Mouse (Mus musculus): Measurements from ENCODE around the gene 4921539E11Rik. TPM values are rescaled to one million over a fixed set of nuclear protein-coding genes. Genes with fewer than 3 reads are reported as not detected.

4921539E11Rik gene
- polyA plus RNA-seq, 1 experiment from 2014 or later: not detected

- no peak overlapping the region for H3K4me3 ChIP-seq (ENCODE audit: low read depth, low read length)
- no peak for ATAC-seq
- no peak overlapping the region for H3K4me2 ChIP-seq (replicated peaks; ENCODE audit: low read depth, low read length)
- H3K9ac ChIP-seq (replicated peaks; ENCODE audit: low read depth): no peak overlapping the region
- H3K4me1 ChIP-seq (ENCODE audit: insufficient read depth, low read depth, low read length): no peaks in the 10 kb centered on the region
- TF ChIP-seq EP300 (IDR thresholded peaks at IDR 0.05): no peak
- TF ChIP-seq CTCF (IDR thresholded peaks at IDR 0.05): no peak
- H3K27me3 ChIP-seq (replicated peaks; ENCODE audit: insufficient read depth, low read length): no peaks in the 10 kb centered on the region
- WGBS: 72% methylated on average over 4 of the region's 4 CpGs
- H3K27ac ChIP-seq (ENCODE audit: low read length): no peak overlapping the region
- H3K36me3 ChIP-seq (ENCODE audit: insufficient read depth, low read length): no peaks in the 10 kb centered on the region
- DNase-seq (ENCODE audit: low spot score): no peak
- H3K9me3 ChIP-seq (ENCODE audit: low read length): no peaks in the 10 kb centered on the region
Observed at GRCm38 (mm10) chr4:103253846-103254245, 36.8 kb downstream of the 4921539E11Rik start.

GRCm38 (mm10) chr4:103249436-103250085 lies 41.1 kb downstream of the 4921539E11Rik start:
- Histone ChIP-seq H3K4me3 (ENCODE audit: low read depth, low read length) (no peak overlapping the region), H3K27ac (ENCODE audit: low read length) (no peak overlapping the region), H3K4me2 (replicated peaks; ENCODE audit: low read depth, low read length) (no peak overlapping the region), H3K4me1 (ENCODE audit: insufficient read depth, low read depth, low read length) (no peaks in the 10 kb centered on the region), H3K9me3 (ENCODE audit: low read length) (no peaks in the 10 kb centered on the region), H3K27me3 (replicated peaks; ENCODE audit: insufficient read depth, low read length) (no peaks in the 10 kb centered on the region), H3K9ac (replicated peaks; ENCODE audit: low read depth) (no peak overlapping the region), H3K36me3 (ENCODE audit: insufficient read depth, low read length) (no peaks in the 10 kb centered on the region)
- peak; percentile 13 for DNase-seq (ENCODE audit: low spot score)
- 29% methylated on average over 6 of the region's 6 CpGs for WGBS
- ATAC-seq: no peak
- TF ChIP-seq EP300 (IDR thresholded peaks at IDR 0.05) (no peak), CTCF (IDR thresholded peaks at IDR 0.05) (no peak)

- H3K27me3 ChIP-seq (replicated peaks; ENCODE audit: insufficient read depth, low read length): no peaks in the 10 kb centered on the region
- no peak overlapping the region for H3K4me2 ChIP-seq (replicated peaks; ENCODE audit: low read depth, low read length)
- no peaks in the 10 kb centered on the region for H3K36me3 ChIP-seq (ENCODE audit: insufficient read depth, low read length)
- no peak overlapping the region for H3K4me3 ChIP-seq (ENCODE audit: low read depth, low read length)
- no peaks in the 10 kb centered on the region for H3K9me3 ChIP-seq (ENCODE audit: low read length)
- H3K27ac ChIP-seq (ENCODE audit: low read length): no peak overlapping the region
- ATAC-seq (no peak), DNase-seq (ENCODE audit: low spot score) (no peak)
- H3K9ac ChIP-seq (replicated peaks; ENCODE audit: low read depth): no peak overlapping the region
- no peaks in the 10 kb centered on the region for H3K4me1 ChIP-seq (ENCODE audit: insufficient read depth, low read depth, low read length)
- TF ChIP-seq EP300 (IDR thresholded peaks at IDR 0.05) (no peak), CTCF (IDR thresholded peaks at IDR 0.05) (no peak)
- 85% methylated on average over 2 of the region's 2 CpGs for WGBS
Observed at GRCm38 (mm10) chr4:103247813-103248212, 42.9 kb downstream of the 4921539E11Rik start.

- Histone ChIP-seq H3K9me3 (ENCODE audit: low read length) (no peaks in the 10 kb centered on the region), H3K4me2 (replicated peaks; ENCODE audit: low read depth, low read length) (no peak overlapping the region), H3K4me3 (ENCODE audit: low read depth, low read length) (no peak overlapping the region), H3K4me1 (ENCODE audit: insufficient read depth, low read depth, low read length) (no peaks in the 10 kb centered on the region), H3K27me3 (replicated peaks; ENCODE audit: insufficient read depth, low read length) (no peaks in the 10 kb centered on the region), H3K9ac (replicated peaks; ENCODE audit: low read depth) (no peak overlapping the region), H3K27ac (ENCODE audit: low read length) (no peak overlapping the region), H3K36me3 (ENCODE audit: insufficient read depth, low read length) (no peaks in the 10 kb centered on the region)
- DNase-seq (ENCODE audit: low spot score): no peak
- ATAC-seq: no peak
- 79% methylated on average over 3 of the region's 3 CpGs for WGBS
- TF ChIP-seq CTCF (IDR thresholded peaks at IDR 0.05) (no peak), EP300 (IDR thresholded peaks at IDR 0.05) (no peak)
Observed at GRCm38 (mm10) chr4:103247249-103247648, 43.4 kb downstream of the 4921539E11Rik start.

- no peak overlapping the region for H3K4me3 ChIP-seq (ENCODE audit: low read depth, low read length)
- H3K27ac ChIP-seq (ENCODE audit: low read length): no peak overlapping the region
- no peak overlapping the region for H3K9ac ChIP-seq (replicated peaks; ENCODE audit: low read depth)
- H3K27me3 ChIP-seq (replicated peaks; ENCODE audit: insufficient read depth, low read length): no peaks in the 10 kb centered on the region
- no peaks in the 10 kb centered on the region for H3K9me3 ChIP-seq (ENCODE audit: low read length)
- no peak for TF ChIP-seq CTCF (IDR thresholded peaks at IDR 0.05)
- TF ChIP-seq EP300 (IDR thresholded peaks at IDR 0.05): no peak
- no peak overlapping the region for H3K4me2 ChIP-seq (replicated peaks; ENCODE audit: low read depth, low read length)
- no peaks in the 10 kb centered on the region for H3K36me3 ChIP-seq (ENCODE audit: insufficient read depth, low read length)
- DNase-seq (ENCODE audit: low spot score): no peak
- WGBS: 50% methylated on average over 2 of the region's 2 CpGs
- no peak for ATAC-seq
- H3K4me1 ChIP-seq (ENCODE audit: insufficient read depth, low read depth, low read length): no peaks in the 10 kb centered on the region
Observed at GRCm38 (mm10) chr4:103232156-103232555, 58.5 kb downstream of the 4921539E11Rik start.

- Histone ChIP-seq H3K4me2 (replicated peaks; ENCODE audit: low read depth, low read length) (no peak overlapping the region), H3K27me3 (replicated peaks; ENCODE audit: insufficient read depth, low read length) (no peaks in the 10 kb centered on the region), H3K9me3 (ENCODE audit: low read length) (no peaks in the 10 kb centered on the region), H3K27ac (ENCODE audit: low read length) (no peak overlapping the region), H3K4me3 (ENCODE audit: low read depth, low read length) (no peak overlapping the region), H3K4me1 (ENCODE audit: insufficient read depth, low read depth, low read length) (no peaks in the 10 kb centered on the region), H3K9ac (replicated peaks; ENCODE audit: low read depth) (no peak overlapping the region), H3K36me3 (ENCODE audit: insufficient read depth, low read length) (no peaks in the 10 kb centered on the region)
- ATAC-seq: no peak
- TF ChIP-seq CTCF (IDR thresholded peaks at IDR 0.05) (no peak), EP300 (IDR thresholded peaks at IDR 0.05) (no peak)
- WGBS: 23% methylated on average over 9 of the region's 9 CpGs
- no peak for DNase-seq (ENCODE audit: low spot score)
Observed at GRCm38 (mm10) chr4:103222854-103223253, 67.8 kb downstream of the 4921539E11Rik start.
